Mouse (Mus musculus): ENCODE measurements around the gene Cercam. TPM values are rescaled to one million over a fixed set of nuclear protein-coding genes. Genes with fewer than 3 reads are reported as not detected.

Gene Cercam
- polyA plus RNA-seq, 1 experiment from 2014 or later, result 28.5 TPM

- Histone ChIP-seq H3K4me1 (no peaks in the 10 kb centered on the region), H3K4me2 (replicated peaks) (no peak overlapping the region), H3K36me3 (peaks cover 97% of the 10 kb centered on the region), H3K9me3 (replicated peaks) (no peaks in the 10 kb centered on the region), H3K27ac (no peak overlapping the region), H3K9ac (no peak overlapping the region), H3K27me3 (no peaks in the 10 kb centered on the region), H3K4me3 (no peak overlapping the region)
- ATAC-seq (ENCODE audit: low FRiP score), result no peak
- WGBS, result 93% methylated on average over 5 of the region's 5 CpGs
These were observed 57.6 kb downstream of the Cercam start for GRCm38 (mm10) chr2:29926542-29926941.

GRCm38 (mm10) chr2:29930506-29930905, 61.5 kb downstream of the Cercam start:
- Histone ChIP-seq H3K36me3 (peaks cover 61% of the 10 kb centered on the region), H3K27me3 (no peaks in the 10 kb centered on the region), H3K27ac (no peak overlapping the region), H3K4me1 (no peaks in the 10 kb centered on the region), H3K4me2 (replicated peaks) (no peak overlapping the region), H3K9ac (no peak overlapping the region), H3K9me3 (replicated peaks) (no peaks in the 10 kb centered on the region), H3K4me3 (no peak overlapping the region)
- 89% methylated on average over 10 of the region's 10 CpGs for WGBS
- ATAC-seq (ENCODE audit: low FRiP score), result no peak

- Histone ChIP-seq H3K36me3 (peaks cover 54% of the 10 kb centered on the region), H3K9me3 (replicated peaks) (no peaks in the 10 kb centered on the region), H3K27ac (no peak overlapping the region), H3K4me1 (peaks cover 6% of the 10 kb centered on the region), H3K4me2 (replicated peaks) (no peak overlapping the region), H3K9ac (no peak overlapping the region), H3K4me3 (no peak overlapping the region), H3K27me3 (no peaks in the 10 kb centered on the region)
- WGBS, result 91% methylated on average over 6 of the region's 6 CpGs
- no peak for ATAC-seq (ENCODE audit: low FRiP score)
These were observed 62.2 kb downstream of the Cercam start for GRCm38 (mm10) chr2:29931194-29931593.

Small RNAs within 50 kb of the gene (microRNA-seq; reads per million reads assigned to microRNA genes)
- gene Mir219a-2 (not detected), gene Mir219b (not detected)

Other genes starting within 250 kb of the Cercam start
- gene Rapgef1, start 249.4 kb upstream of the Cercam start, polyA plus RNA-seq (2016; fragmentation: Nextera tagmentation; extraction: Ambion mirVana), result 22.7 and 24.7 TPM in 2 replicates
- not detected in 2 replicates for gene Gm13420, start 117.5 kb upstream of the Cercam start, polyA plus RNA-seq (2016; fragmentation: Nextera tagmentation; extraction: Ambion mirVana)
- not detected in 2 replicates for gene Gm13547, start 109.9 kb upstream of the Cercam start, polyA plus RNA-seq (2016; fragmentation: Nextera tagmentation; extraction: Ambion mirVana)
- gene Coq4, start 81.7 kb upstream of the Cercam start, polyA plus RNA-seq (2016; fragmentation: Nextera tagmentation; extraction: Ambion mirVana), result 33.1 and 36.8 TPM in 2 replicates
- 43.1 and 43.3 TPM in 2 replicates for gene Trub2, start 80.7 kb upstream of the Cercam start, polyA plus RNA-seq (2016; fragmentation: Nextera tagmentation; extraction: Ambion mirVana)
- gene Slc27a4, start 66.5 kb upstream of the Cercam start, polyA plus RNA-seq (2016; fragmentation: Nextera tagmentation; extraction: Ambion mirVana), result 28.3 and 29.3 TPM in 2 replicates
- 16.4 and 19.5 TPM in 2 replicates for gene Urm1, start 49.1 kb upstream of the Cercam start, polyA plus RNA-seq (2016; fragmentation: Nextera tagmentation; extraction: Ambion mirVana)
- 87.9 and 97.0 TPM in 2 replicates for gene Odf2, start 20.1 kb downstream of the Cercam start, polyA plus RNA-seq (2016; fragmentation: Nextera tagmentation; extraction: Ambion mirVana)
- gene Gle1, start 66.3 kb downstream of the Cercam start, polyA plus RNA-seq (2016; fragmentation: Nextera tagmentation; extraction: Ambion mirVana), result 69.1 and 72.5 TPM in 2 replicates
- 179 and 188 TPM in 2 replicates for gene Sptan1, start 96.4 kb downstream of the Cercam start, polyA plus RNA-seq (2016; fragmentation: Nextera tagmentation; extraction: Ambion mirVana)
- 40.4 and 41.0 TPM in 2 replicates for gene Wdr34, start 179.7 kb downstream of the Cercam start, polyA plus RNA-seq (2016; fragmentation: Nextera tagmentation; extraction: Ambion mirVana)
- gene Set, start 188.2 kb downstream of the Cercam start, polyA plus RNA-seq (2016; fragmentation: Nextera tagmentation; extraction: Ambion mirVana), result 558 and 568 TPM in 2 replicates
- 7.0 and 7.2 TPM in 2 replicates for gene Pkn3, start 208.5 kb downstream of the Cercam start, polyA plus RNA-seq (2016; fragmentation: Nextera tagmentation; extraction: Ambion mirVana)
- gene Zdhhc12, start 224.5 kb downstream of the Cercam start, polyA plus RNA-seq (2016; fragmentation: Nextera tagmentation; extraction: Ambion mirVana), result 23.7 and 25.5 TPM in 2 replicates